Mouse (Mus musculus) adrenal gland, postnatal 4 days (tissue): ENCODE measurements around the gene Pa2g4. TPM values are rescaled to one million over a fixed set of nuclear protein-coding genes. Genes with fewer than 3 reads are reported as not detected.
"Not testable (repeated sequence)": the region's sequence is repeated elsewhere in the genome, so short reads cannot be mapped to it uniquely, and the experiment has no call there.

Source experiments
- DNase-seq, 2 experiments: peaks; one replicate each; pipeline ENCODE4 v3.0.0; 2021 to 2022; ENCODE audit warnings: low spot score in 2 of 2, mixed read lengths in 2 of 2
- total RNA-seq, 2 experiments: library from RNA; stranded (reverse); gene quantifications; 2 replicates each; pipeline ENCODE4 v1.2.3; 2021

Gene Pa2g4
- total RNA-seq, 2 experiments from 2014 or later = 112 to 119 TPM

DNA sequence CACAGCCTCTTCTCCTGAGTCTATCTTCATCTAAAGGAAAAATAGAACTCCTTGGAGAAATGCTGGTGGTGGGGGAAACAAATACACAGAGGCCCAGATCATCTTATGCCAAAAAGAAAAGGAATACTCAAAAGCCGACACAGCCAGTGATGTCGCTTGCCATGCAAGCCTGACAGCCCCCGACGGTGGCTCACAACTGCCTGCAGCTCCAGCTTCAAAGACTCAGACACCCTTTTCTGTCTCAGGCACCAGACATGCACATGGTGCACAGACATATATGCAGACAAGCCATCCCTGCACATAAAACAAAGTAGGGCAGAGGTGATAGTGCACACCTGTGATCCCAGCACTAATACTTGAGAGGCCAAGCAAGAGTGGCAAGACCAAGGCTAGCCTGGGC lies 13.9 kb upstream of the Pa2g4 start:
- no peak for DNase-seq

- no peak for DNase-seq
Observed at GRCm38 (mm10) chr10:128579298-128579697, 13.5 kb upstream of the Pa2g4 start.

- no peak for DNase-seq
Observed at GRCm38 (mm10) chr10:128578330-128578729, 12.5 kb upstream of the Pa2g4 start.

DNA sequence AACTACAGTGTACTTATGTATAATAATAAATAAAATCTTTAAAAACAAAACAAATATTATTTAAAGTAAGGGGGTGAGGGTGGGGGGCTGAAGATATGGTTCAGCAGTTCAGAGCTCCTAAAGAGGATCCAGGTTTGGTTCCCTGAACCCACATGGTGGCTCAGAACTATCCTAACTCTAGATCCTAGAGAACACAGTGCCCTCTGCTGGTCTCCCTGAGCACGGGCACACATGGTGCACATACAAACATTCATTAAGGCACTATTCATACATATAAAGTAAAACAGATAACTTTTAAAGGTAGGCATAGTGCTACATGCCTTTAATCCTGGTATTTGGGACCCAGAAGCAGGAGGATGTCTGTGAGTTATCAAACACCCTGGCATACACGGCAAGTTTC lies 9.3 kb upstream of the Pa2g4 start:
- no peak for DNase-seq

DNA sequence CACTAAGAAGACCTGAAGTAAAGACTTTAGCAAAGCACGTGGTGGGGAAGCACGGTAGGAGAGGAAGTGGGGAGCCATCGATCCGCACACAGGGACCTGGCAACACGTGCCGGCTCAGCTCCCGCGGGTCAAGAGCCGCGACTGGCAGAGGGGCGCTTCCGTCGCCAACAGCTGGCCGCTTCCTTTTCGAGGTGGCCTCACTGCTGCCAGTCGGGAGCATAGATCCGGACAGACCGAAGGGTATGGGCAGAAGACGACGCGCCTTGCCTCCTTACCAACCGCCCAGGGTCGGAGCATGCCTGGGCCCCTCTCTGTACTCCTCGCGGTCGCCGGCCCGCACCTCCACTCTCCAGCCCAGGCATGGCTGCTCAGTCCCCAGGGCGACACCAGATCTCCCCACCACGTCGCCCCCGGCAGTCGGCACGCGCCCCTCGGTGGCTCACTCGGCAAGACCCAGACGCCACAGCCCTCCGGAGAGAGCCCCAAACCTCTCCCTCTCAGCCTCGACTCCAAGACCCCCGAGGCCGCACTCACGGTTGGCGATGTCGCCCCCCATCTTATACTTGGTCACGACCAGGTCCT lies 490 bp downstream of the Pa2g4 start:
- DNase-seq = peak in 1 of 2 experiments; percentile 40

DNA sequence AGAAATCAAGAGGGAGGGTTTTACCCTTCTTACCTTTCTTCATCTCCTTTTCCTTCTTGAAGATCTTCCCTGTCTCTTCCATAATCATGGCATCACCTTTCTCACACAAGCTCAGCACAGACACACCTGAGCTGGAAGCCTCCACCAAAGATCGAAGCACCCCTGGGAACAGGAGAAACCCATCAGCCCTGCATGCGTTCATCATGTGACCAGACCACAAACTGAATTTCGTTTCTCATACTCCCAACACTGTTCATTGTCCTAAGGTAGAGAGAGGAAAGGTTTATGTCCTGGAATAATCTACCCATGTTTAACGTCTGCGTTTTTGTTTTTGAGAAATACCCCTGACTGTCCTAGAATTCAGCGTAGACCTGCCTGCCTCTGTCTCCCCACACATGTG lies 2.2 kb downstream of the Pa2g4 start:
- no peak for DNase-seq

GRCm38 (mm10) chr10:128556963-128557362 lies 8.8 kb downstream of the Pa2g4 start:
- DNase-seq = no peak

GRCm38 (mm10) chr10:128556286-128556685 lies 9.5 kb downstream of the Pa2g4 start:
- DNase-seq = no peak

DNA sequence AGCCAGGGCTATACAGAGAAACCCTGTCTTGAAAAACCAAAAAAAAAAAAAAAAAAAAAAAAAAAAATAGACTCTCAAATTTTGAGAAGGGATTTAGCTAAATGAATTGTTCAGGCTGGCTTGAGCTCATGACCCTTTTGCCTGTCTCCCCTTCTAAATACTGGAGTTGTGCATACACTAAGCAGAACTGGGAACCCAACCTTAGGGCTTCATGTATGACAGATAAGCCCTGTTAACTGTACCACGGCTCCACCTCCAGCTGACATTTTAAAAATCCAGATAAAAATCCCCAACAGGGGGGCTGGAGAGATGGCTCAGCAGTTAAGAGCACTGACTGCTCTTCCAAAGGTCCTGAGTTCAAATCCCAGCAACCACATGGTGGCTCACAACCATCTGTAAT lies 10.2 kb downstream of the Pa2g4 start:
- not testable (repeated sequence) for DNase-seq

DNA sequence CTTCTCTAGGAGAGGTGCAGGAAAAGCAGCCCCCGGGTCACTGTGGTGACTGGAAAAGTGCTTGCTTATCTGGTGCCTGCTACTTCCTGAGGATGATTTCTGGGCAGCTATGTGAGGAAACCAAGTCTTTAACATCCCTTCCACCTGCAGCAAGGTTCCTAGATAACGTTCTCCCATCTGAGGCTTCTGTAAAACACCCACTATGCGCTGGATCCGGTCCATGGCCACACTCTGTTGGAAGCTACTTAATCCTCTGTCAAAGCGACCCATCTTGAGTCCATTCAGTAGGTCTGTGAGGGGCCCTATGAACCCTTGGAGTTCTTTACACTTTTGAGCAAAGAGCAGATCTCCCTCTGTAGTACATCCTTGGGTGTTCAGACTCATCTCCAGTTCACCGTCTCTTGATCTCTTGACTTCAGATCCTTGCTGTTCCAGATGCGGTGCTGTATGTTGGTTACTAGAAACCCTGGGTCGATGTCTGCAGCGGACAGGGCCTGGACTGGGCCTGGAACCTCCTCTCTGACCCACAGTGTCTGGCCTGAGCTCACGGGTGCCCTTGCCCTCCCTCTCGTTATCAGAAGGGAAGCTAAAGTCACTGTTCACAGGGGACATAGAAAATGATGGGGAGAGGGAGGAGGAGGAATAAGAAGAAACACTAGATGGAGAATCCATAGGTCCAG lies 15.5 kb downstream of the Pa2g4 start:
- not testable (repeated sequence) for DNase-seq

GRCm38 (mm10) chr10:128549682-128550057 lies 16.1 kb downstream of the Pa2g4 start:
- not testable (repeated sequence) for DNase-seq

DNA sequence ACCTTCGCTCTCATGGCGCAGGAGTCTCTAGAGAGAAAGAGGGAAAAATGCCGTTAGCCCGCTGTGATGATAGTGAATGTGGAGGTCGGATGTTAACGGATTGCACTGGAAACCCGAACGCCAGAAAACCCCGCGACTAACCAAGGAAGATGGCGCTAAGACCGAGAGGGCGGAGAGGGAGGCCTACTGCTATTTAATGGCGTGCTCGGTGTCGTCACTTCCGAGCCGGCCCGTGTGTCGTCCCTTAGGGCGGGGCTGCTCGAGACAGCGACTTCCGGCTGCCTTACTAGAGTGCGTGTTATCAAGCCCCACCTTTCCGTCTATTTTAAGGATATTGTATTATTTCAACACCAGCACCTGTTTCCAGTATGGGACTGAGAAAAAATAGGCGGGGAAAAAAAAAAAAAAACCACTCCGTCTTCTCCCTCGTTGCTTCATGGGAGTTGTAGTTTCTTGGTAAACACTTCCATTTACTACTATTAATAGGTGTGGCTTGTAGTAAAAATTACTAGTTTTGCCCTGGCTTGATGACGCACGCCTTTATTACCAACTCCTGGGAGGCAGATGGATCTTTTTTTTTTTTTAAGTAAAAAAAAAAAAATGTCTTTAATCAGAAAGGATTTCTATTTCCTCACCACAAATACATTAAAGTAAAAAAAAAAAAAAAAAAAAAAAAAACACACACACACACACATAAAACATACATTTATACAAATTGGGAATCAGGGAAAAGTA lies 16.7 kb downstream of the Pa2g4 start, which contains the start of gene Rpl41:
Gene Rpl41, minus strand, starts transcription at position 359 of the 735 bp plus-strand sequence.
- peak; percentile 70 to 80 for DNase-seq

GRCm38 (mm10) chr10:128548051-128548791 lies 17.6 kb downstream of the Pa2g4 start:
- DNase-seq = not testable (repeated sequence)

- DNase-seq = peak; percentile 70 to 82
Observed at GRCm38 (mm10) chr10:128547361-128548032, 18.3 kb downstream of the Pa2g4 start, which contains the start of gene Zc3h10. TSS of gene Zc3h10 (minus strand) at chr10:128547774.

- DNase-seq = no peak
Observed at GRCm38 (mm10) chr10:128546787-128547186, 19.0 kb downstream of the Pa2g4 start.

- no peak for DNase-seq
Observed at GRCm38 (mm10) chr10:128546361-128546760, 19.4 kb downstream of the Pa2g4 start.

GRCm38 (mm10) chr10:128545570-128545898 lies 20.3 kb downstream of the Pa2g4 start:
- DNase-seq = no peak

GRCm38 (mm10) chr10:128544674-128545569 lies 20.9 kb downstream of the Pa2g4 start:
- DNase-seq = no peak

DNA sequence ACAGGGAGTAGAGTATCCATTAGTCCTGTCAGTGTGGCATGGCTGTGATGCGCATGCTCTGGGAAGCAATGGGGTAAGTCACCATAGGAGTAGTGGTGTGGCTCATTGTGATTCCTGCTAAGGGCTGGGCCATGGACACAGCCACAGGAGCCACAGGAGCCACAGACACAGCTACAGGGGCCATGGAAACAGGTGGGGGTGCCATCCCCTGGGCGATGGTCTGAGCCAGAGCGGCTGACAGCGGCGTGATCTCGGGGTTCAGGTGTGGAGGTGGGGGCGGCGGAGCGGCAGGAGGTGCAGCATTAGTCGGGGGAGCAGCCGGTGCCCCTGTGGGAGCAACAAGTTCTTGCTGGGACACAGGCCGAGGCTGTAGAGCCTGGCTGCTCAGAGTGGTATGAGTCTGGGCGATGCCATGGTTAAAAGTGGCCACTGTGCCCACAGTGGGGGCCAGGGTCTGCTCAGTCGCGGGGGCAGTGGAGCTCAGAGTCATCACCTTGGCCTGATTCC lies 21.6 kb downstream of the Pa2g4 start:
- no peak for DNase-seq

- DNase-seq = no peak
Observed at GRCm38 (mm10) chr10:128543100-128543499, 22.7 kb downstream of the Pa2g4 start.
